Mouse (Mus musculus) kidney, postnatal 0 days (tissue): ENCODE measurements around the gene Cux1. TPM values are rescaled to one million over a fixed set of nuclear protein-coding genes. Genes with fewer than 3 reads are reported as not detected.

Experiments used
- ATAC-seq: fragments of 200-750 bp; cut with Nextera tagmentation; replicated peaks from 2 replicates; pipeline ENCODE4 v1.8.0; 2017; ENCODE audit warnings: low read depth, moderate number of reproducible peaks, moderate TSS enrichment, moderate library complexity; ENCODE audit not compliant: low FRiP score
- DNase-seq: peaks from one replicate; pipeline ENCODE4 v3.0.0-alpha.2; 2016; ENCODE audit warnings: low spot score
- H3K27ac ChIP-seq: fragments of 300-500 bp; sonication (generic); 2 replicates; pipeline ENCODE4 v1.5.1; 2014; ENCODE audit warnings: mild to moderate bottlenecking
- H3K27me3 ChIP-seq: fragments of 300-500 bp; sonication (generic); 2 replicates; pipeline ENCODE4 v1.6.1; 2014; ENCODE audit warnings: low read length, mixed read lengths; ENCODE audit not compliant: insufficient read depth
- H3K36me3 ChIP-seq: fragments of 300-500 bp; sonication (generic); 2 replicates; pipeline ENCODE4 v1.6.1; 2014; ENCODE audit warnings: low read length, mixed read lengths; ENCODE audit not compliant: insufficient read depth
- H3K4me1 ChIP-seq: fragments of 300-500 bp; sonication (generic); replicated peaks from 2 replicates; pipeline ENCODE4 v1.6.1; 2014; ENCODE audit warnings: antibody characterized with exemption, low read length, mixed read lengths; ENCODE audit not compliant: insufficient read depth
- H3K4me2 ChIP-seq: fragments of 300-500 bp; sonication (generic); 2 replicates; pipeline ENCODE4 v1.6.1; 2014; ENCODE audit warnings: mild to moderate bottlenecking, low read length, moderate library complexity, mixed read lengths
- H3K4me3 ChIP-seq: fragments of 300-500 bp; sonication (generic); replicated peaks from 2 replicates; pipeline ENCODE4 v1.5.1; 2014; ENCODE audit warnings: low read depth, low read length
- H3K9ac ChIP-seq: fragments of 300-500 bp; sonication (generic); 2 replicates; pipeline ENCODE4 v1.6.1; 2014; ENCODE audit warnings: low read depth, low read length
- H3K9me3 ChIP-seq: fragments of 300-500 bp; sonication (generic); replicated peaks from 2 replicates; pipeline ENCODE4 v1.6.1; 2016; ENCODE audit warnings: low read length, inconsistent platforms, mixed read lengths
- CTCF ChIP-seq: IDR thresholded peaks from 2 replicates; pipeline ENCODE4 v1.5.1; 2016; ENCODE audit warnings: antibody characterized with exemption, low read depth, mild to moderate bottlenecking, moderate library complexity
- WGBS: fragments of 180-500 bp; shearing (Covaris S2); extraction: QIAGEN DNeasy Blood & Tissue Kit; methylation state at CpG from one replicate; pipeline ENCODE4 v1.1.7; 2014; 5-methylcytosine and 5-hydroxymethylcytosine counted together
- polyA plus RNA-seq: library from polyadenylated mRNA; unstranded; fragments of >200 nt; fragmentation: Nextera tagmentation; extraction: Ambion mirVana; gene quantifications from 2 replicates; pipeline ENCODE4 v1.2.1, GENCODE M21; 2015

The Cux1 gene
- polyA plus RNA-seq, 1 experiment from 2014 or later: 73.4 TPM

- Histone ChIP-seq H3K9ac (no peak overlapping the region), H3K4me2 (no peak overlapping the region), H3K9me3 (no peaks in the 10 kb centered on the region), H3K36me3 (no peaks in the 10 kb centered on the region), H3K27me3 (no peaks in the 10 kb centered on the region), H3K27ac (peak overlapping the region; percentile 10; the same call in 1 of the 2 replicates), H3K4me3 (no peak overlapping the region), H3K4me1 (peaks cover 29% of the 10 kb centered on the region)
- no peak for TF ChIP-seq CTCF
- ATAC-seq: no peak
- 40% methylated on average over 4 of the region's 4 CpGs for WGBS
- no peak for DNase-seq
Observed at GRCm38 (mm10) chr5:136427121-136427771, 140.0 kb downstream of the Cux1 start.

GRCm38 (mm10) chr5:136422948-136423347 lies 144.3 kb downstream of the Cux1 start:
- Histone ChIP-seq H3K27ac (no peak overlapping the region), H3K9ac (no peak overlapping the region), H3K4me1 (peaks cover 14% of the 10 kb centered on the region), H3K27me3 (no peaks in the 10 kb centered on the region), H3K9me3 (no peaks in the 10 kb centered on the region), H3K4me3 (no peak overlapping the region), H3K36me3 (no peaks in the 10 kb centered on the region), H3K4me2 (no peak overlapping the region)
- TF ChIP-seq CTCF: no peak
- no peak for DNase-seq
- WGBS: 91% methylated on average over 2 of the region's 2 CpGs
- ATAC-seq: no peak

- Histone ChIP-seq H3K36me3 (no peaks in the 10 kb centered on the region), H3K4me2 (no peak overlapping the region), H3K27me3 (no peaks in the 10 kb centered on the region), H3K9me3 (no peaks in the 10 kb centered on the region), H3K4me3 (no peak overlapping the region), H3K27ac (no peak overlapping the region), H3K9ac (no peak overlapping the region), H3K4me1 (peaks cover 7% of the 10 kb centered on the region)
- no peak for TF ChIP-seq CTCF
- ATAC-seq: no peak
- DNase-seq: no peak
- 71% methylated on average over 3 of the region's 3 CpGs for WGBS
Observed at GRCm38 (mm10) chr5:136421885-136422284, 145.4 kb downstream of the Cux1 start.

DNA sequence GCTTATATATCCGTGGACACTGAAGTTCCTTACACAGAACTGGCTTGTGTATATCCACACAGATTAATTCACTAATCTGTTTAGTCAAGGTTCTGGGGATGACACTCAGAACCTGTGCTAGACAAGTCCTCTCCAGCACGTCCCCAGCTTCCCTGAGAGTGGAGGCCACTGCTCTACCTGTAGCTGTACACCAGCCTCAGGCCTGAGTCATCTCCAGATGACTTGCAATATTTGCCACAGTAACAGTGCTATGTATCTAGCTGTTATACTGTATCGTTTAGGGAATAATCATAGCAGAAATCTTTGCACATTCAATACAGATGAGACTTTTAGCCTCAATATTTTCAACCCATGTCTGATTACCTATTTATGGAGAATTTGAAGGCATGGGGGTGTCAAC lies 146.0 kb downstream of the Cux1 start:
- 89% methylated on average over 3 of the region's 3 CpGs for WGBS
- H3K27ac ChIP-seq: no peak overlapping the region
- ATAC-seq (no peak), DNase-seq (no peak)
- H3K9ac ChIP-seq: no peak overlapping the region
- no peaks in the 10 kb centered on the region for H3K36me3 ChIP-seq
- H3K4me1 ChIP-seq: 0 out of 2 replicates have a peak, but pooled peaks cover 1% of the 10 kb centered on the region
- no peak for TF ChIP-seq CTCF
- H3K4me3 ChIP-seq: no peak overlapping the region
- no peaks in the 10 kb centered on the region for H3K9me3 ChIP-seq
- no peak overlapping the region for H3K4me2 ChIP-seq
- no peaks in the 10 kb centered on the region for H3K27me3 ChIP-seq

GRCm38 (mm10) chr5:136420342-136420741 lies 146.9 kb downstream of the Cux1 start:
- Histone ChIP-seq H3K4me1 (peaks cover 5% of the 10 kb centered on the region; the same call in 1 of the 2 replicates), H3K9me3 (no peaks in the 10 kb centered on the region), H3K9ac (no peak overlapping the region), H3K27ac (no peak overlapping the region), H3K4me2 (no peak overlapping the region), H3K27me3 (no peaks in the 10 kb centered on the region), H3K36me3 (no peaks in the 10 kb centered on the region), H3K4me3 (no peak overlapping the region)
- no peak for TF ChIP-seq CTCF
- DNase-seq (no peak), ATAC-seq (no peak)
- 91% methylated on average over 3 of the region's 3 CpGs for WGBS

GRCm38 (mm10) chr5:136417891-136418290 lies 149.4 kb downstream of the Cux1 start:
- Histone ChIP-seq H3K9ac (no peak overlapping the region), H3K4me3 (no peak overlapping the region), H3K9me3 (no peaks in the 10 kb centered on the region), H3K4me2 (no peak overlapping the region), H3K27me3 (no peaks in the 10 kb centered on the region), H3K27ac (no peak overlapping the region), H3K36me3 (no peaks in the 10 kb centered on the region), H3K4me1 (peaks cover 13% of the 10 kb centered on the region; the same call in 1 of the 2 replicates)
- DNase-seq: no peak
- ATAC-seq: no peak
- no peak for TF ChIP-seq CTCF
- WGBS: 78% methylated on average over 4 of the region's 4 CpGs

DNA sequence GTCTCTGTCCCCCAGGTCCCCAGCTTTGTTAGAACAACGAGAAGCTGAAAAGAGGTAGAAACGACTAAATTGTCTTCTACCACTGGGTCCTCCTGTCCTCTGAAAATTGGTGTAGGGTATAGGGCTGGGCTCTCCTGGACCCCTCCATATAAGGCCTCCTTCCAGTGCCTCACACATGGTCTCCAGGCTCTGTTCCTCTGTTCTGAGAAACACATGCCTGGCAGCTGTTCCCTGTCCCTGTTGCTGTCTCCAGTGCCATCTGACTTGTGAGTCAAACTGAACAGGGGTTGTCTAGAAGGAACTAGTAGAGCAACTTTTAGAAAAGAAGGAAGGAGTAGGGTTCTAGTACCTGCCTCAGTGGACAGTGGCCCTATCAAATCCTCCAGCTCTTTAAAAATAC lies 152.8 kb downstream of the Cux1 start:
- Histone ChIP-seq H3K9ac (no peak overlapping the region), H3K27ac (no peak overlapping the region), H3K36me3 (no peaks in the 10 kb centered on the region), H3K27me3 (no peaks in the 10 kb centered on the region), H3K9me3 (no peaks in the 10 kb centered on the region), H3K4me1 (peaks cover 18% of the 10 kb centered on the region; the same call in 1 of the 2 replicates), H3K4me2 (no peak overlapping the region), H3K4me3 (no peak overlapping the region)
- 69% methylated on average over 2 of the region's 2 CpGs for WGBS
- DNase-seq: no peak
- TF ChIP-seq CTCF: no peak
- ATAC-seq: no peak
